Mouse (Mus musculus): ENCODE data around the gene Clip4. TPM values are rescaled to one million over a fixed set of nuclear protein-coding genes. Genes with fewer than 3 reads are reported as not detected.
"Not testable (repeated sequence)": the region's sequence is repeated elsewhere in the genome, so short reads cannot be mapped to it uniquely, and the experiment has no call there.

Gene Clip4
- 5.5 and 5.7 TPM in 2 replicates for polyA plus RNA-seq (2015; fragmentation: Nextera tagmentation; extraction: Ambion mirVana)

DNA sequence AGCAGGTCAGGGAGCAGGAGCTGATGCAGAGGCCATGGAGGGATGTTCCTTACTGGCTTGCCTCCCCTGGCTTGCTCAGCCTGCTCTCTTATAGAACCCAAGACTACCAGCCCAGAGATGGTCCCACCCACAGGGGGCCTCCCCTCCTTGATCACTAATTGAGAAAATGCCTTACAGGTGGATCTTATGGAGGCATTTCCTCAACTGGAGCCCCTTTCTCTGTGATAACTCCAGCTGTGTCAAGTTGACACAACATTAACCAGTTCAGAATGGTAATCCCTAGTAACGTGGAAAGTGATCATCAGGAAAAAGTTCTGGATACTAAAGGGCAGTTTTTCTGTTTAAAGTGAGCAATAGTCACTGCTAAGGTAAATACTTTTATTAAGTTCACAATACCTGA is at the start of gene Clip4:
Clip4 (plus strand) TSS at position 301 of the 400 bp plus-strand sequence.
- H3K9me3 ChIP-seq (replicated peaks); ATAC-seq (replicated peaks; ENCODE audit: low FRiP score); H3K9ac ChIP-seq; H3K27me3 ChIP-seq; H3K4me3 ChIP-seq (replicated peaks); H3K27ac ChIP-seq; H3K4me2 ChIP-seq; H3K36me3 ChIP-seq; H3K4me1 ChIP-seq: not testable (repeated sequence)
- WGBS, result 74% methylated on average over 1 of the region's 1 CpGs

DNA sequence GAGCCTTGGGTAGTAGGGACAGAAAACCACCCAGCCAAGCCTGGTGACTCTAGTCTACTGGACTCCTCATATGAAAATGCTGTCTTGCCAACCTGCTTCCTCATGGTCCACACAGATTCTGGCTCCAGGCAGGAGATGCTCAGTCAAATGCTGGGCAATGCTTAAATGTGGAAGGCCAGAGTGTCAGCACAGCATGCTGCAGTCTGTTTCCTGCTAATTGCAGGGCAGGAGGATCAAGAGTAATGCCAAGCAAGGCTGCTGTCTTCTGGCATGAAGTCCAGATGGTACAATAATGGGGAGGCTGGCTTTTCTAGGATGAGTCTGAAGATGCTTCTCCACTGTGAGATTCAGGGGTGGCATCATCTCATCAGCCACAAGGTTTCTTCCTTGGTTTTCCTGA is 47.8 kb upstream of the Clip4 start:
- Histone ChIP-seq H3K4me1 (peaks cover 4% of the 10 kb centered on the region; the same call in 1 of the 2 replicates), H3K4me2 (no peak overlapping the region), H3K27ac (no peak overlapping the region), H3K9ac (no peak overlapping the region), H3K36me3 (no peaks in the 10 kb centered on the region), H3K9me3 (replicated peaks) (no peaks in the 10 kb centered on the region), H3K4me3 (replicated peaks) (no peak overlapping the region), H3K27me3 (no peaks in the 10 kb centered on the region)
- no peak for ATAC-seq (replicated peaks; ENCODE audit: low FRiP score)

DNA sequence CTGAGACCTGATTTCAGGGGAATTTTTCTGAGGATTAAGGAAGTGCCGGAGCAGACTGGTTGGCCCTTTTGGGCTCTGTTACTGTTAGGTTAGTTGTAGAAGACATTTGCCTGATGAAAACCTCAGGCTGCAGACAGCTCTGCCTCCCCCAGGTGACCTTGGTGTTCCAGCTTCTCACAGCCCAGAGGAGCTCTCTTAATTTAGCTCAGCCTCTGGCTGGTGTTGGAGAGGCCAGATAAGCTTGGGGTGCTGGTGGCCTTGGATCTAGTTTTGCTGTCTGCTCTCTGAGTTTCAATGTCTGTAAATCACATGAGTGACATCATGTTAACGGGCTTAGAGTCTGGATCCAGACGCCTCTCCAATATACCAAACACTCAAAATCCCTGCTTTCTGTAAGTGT is 47.3 kb upstream of the Clip4 start:
- H3K9ac ChIP-seq, result no peak overlapping the region
- H3K9me3 ChIP-seq (replicated peaks), result no peaks in the 10 kb centered on the region
- H3K4me2 ChIP-seq, result no peak overlapping the region
- no peak for ATAC-seq (replicated peaks; ENCODE audit: low FRiP score)
- H3K27me3 ChIP-seq, result no peaks in the 10 kb centered on the region
- H3K36me3 ChIP-seq, result no peaks in the 10 kb centered on the region
- no peak overlapping the region for H3K4me3 ChIP-seq (replicated peaks)
- WGBS, result 35% methylated on average over 3 of the region's 3 CpGs
- no peak overlapping the region for H3K27ac ChIP-seq
- peaks cover 3% of the 10 kb centered on the region; the same call in 1 of the 2 replicates for H3K4me1 ChIP-seq

DNA sequence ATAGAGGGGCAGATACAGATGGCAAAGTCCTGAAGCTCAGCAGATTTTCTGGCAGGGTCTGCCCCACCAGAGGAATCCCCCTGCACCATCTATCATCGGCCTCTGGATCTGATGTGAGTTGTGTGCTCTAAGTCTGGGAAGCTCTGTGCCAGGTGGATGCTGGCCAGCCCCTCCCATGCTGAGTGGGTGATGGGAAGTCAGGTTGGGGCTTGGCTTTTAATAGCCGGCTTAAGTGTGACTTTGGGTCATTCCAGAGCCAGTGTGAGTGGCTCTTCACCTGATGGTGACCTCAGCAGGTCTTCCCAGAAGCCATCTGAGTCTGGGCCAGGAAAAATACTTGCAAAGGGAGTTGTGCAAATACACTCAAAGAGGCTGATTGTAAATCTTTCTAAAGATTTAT is 37.6 kb upstream of the Clip4 start:
- no peaks in the 10 kb centered on the region for H3K27me3 ChIP-seq
- 41% methylated on average over 2 of the region's 2 CpGs for WGBS
- no peaks in the 10 kb centered on the region for H3K36me3 ChIP-seq
- H3K4me2 ChIP-seq, result no peak overlapping the region
- H3K9ac ChIP-seq, result no peak overlapping the region
- no peak overlapping the region for H3K27ac ChIP-seq
- H3K4me1 ChIP-seq, result no peaks in the 10 kb centered on the region
- H3K9me3 ChIP-seq (replicated peaks), result 0 out of 2 replicates have a peak, but pooled peaks cover 4% of the 10 kb centered on the region
- no peak overlapping the region for H3K4me3 ChIP-seq (replicated peaks)
- peak; percentile 58 for ATAC-seq (replicated peaks; ENCODE audit: low FRiP score)

DNA sequence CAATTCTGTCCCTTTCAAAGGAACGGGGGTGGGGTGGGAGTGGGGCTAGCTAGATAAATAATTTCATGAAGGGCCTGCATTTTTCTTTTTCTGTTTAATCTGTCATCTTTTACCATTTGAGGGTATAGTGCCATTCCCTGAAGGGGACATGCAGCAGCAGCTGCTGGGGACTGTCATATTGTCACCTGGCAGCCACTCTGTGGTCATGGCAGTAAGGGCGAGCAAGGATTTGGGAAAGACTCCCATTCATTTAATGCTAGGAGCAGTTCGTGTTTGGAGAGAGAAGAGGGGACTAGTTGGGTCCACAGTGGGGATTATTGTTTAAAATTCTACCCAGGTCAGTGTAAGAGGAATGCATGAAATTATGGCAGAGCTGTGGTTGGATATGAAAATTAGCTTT is 31.8 kb upstream of the Clip4 start:
- Histone ChIP-seq H3K4me3 (replicated peaks) (no peak overlapping the region), H3K4me2 (no peak overlapping the region), H3K36me3 (no peaks in the 10 kb centered on the region), H3K27ac (no peak overlapping the region), H3K27me3 (no peaks in the 10 kb centered on the region), H3K9ac (no peak overlapping the region), H3K9me3 (replicated peaks) (0 out of 2 replicates have a peak, but pooled peaks cover 4% of the 10 kb centered on the region), H3K4me1 (no peaks in the 10 kb centered on the region)
- WGBS, result 70% methylated on average over 3 of the region's 3 CpGs
- ATAC-seq (replicated peaks; ENCODE audit: low FRiP score), result no peak

DNA sequence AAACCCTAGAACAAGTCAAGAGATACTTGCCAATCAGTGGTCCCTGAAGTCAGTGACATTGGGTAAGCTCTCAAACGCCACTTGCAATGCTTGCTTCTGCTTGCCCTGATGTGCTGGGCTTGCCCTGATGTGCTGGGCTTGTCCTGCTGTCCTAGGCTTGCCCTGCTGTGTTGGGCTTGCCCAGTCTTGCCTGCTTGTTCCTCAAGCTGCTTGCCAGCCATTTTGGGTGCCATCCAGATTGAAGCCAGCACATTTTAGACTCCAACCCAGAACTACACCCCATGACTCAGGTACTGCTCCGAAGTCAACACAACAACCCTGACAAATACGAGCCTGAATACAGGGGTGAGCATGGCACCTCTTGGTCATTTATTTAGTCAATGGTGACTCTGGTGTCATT is 26.1 kb upstream of the Clip4 start:
- WGBS, result 80% methylated on average over 3 of the region's 3 CpGs
- Histone ChIP-seq H3K4me3 (replicated peaks) (no peak overlapping the region), H3K4me2 (no peak overlapping the region), H3K9ac (no peak overlapping the region), H3K27me3 (no peaks in the 10 kb centered on the region), H3K9me3 (replicated peaks) (no peaks in the 10 kb centered on the region), H3K27ac (no peak overlapping the region), H3K36me3 (no peaks in the 10 kb centered on the region), H3K4me1 (peaks cover 7% of the 10 kb centered on the region; the same call in 1 of the 2 replicates)
- no peak for ATAC-seq (replicated peaks; ENCODE audit: low FRiP score)

DNA sequence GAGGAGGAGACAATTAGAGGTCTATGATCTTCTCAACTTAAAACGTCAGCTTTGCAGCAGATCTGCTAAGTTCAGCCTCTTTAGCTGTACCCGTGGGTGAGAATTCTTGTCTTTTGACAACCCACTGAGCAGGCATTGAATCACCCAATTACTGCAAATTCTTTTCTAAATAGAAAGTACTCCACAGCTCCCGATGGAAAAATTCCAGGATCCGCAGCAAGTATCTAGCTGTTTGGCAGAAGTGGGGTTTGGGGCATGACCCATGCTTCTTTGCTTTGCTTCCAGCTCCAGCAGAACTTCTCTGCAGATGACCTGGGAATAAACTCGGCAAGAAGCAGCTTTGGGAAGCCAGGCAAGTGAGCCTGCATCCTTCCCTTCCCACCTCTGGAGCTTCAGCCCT is 25.3 kb upstream of the Clip4 start:
- H3K4me2 ChIP-seq, result no peak overlapping the region
- H3K9ac ChIP-seq, result no peak overlapping the region
- H3K27ac ChIP-seq, result peak overlapping the region; percentile 22; the same call in 1 of the 2 replicates
- H3K4me1 ChIP-seq, result peaks cover 12% of the 10 kb centered on the region; the same call in 1 of the 2 replicates
- no peaks in the 10 kb centered on the region for H3K27me3 ChIP-seq
- H3K36me3 ChIP-seq, result no peaks in the 10 kb centered on the region
- H3K4me3 ChIP-seq (replicated peaks), result no peak overlapping the region
- no peak for ATAC-seq (replicated peaks; ENCODE audit: low FRiP score)
- no peaks in the 10 kb centered on the region for H3K9me3 ChIP-seq (replicated peaks)
- 35% methylated on average over 5 of the region's 5 CpGs for WGBS

DNA sequence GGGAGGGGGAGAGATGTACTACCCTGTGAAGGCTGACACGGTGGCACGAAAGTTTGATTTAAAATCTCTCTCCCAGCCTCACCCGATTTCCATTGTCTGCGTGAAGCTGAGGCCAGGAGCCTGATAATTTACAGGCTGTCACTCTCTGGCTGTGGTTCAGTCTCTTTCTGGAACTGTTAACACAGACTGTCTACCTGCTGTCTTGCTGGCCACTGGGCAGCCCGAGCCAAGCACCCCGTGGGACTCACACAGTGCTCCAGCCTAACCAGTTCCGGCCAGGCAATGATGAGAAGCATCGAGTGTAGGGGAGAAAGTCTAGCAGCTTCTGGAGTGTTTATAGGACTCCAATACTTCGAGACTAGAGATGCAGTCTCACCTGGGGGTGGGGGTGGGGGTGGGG is 22.2 kb upstream of the Clip4 start:
- Histone ChIP-seq H3K4me1 (peaks cover 17% of the 10 kb centered on the region; the same call in 1 of the 2 replicates), H3K4me2 (no peak overlapping the region), H3K27me3 (no peaks in the 10 kb centered on the region), H3K4me3 (replicated peaks) (no peak overlapping the region), H3K9ac (no peak overlapping the region), H3K9me3 (replicated peaks) (no peaks in the 10 kb centered on the region), H3K27ac (no peak overlapping the region), H3K36me3 (no peaks in the 10 kb centered on the region)
- no peak for ATAC-seq (replicated peaks; ENCODE audit: low FRiP score)
- 44% methylated on average over 9 of the region's 9 CpGs for WGBS

DNA sequence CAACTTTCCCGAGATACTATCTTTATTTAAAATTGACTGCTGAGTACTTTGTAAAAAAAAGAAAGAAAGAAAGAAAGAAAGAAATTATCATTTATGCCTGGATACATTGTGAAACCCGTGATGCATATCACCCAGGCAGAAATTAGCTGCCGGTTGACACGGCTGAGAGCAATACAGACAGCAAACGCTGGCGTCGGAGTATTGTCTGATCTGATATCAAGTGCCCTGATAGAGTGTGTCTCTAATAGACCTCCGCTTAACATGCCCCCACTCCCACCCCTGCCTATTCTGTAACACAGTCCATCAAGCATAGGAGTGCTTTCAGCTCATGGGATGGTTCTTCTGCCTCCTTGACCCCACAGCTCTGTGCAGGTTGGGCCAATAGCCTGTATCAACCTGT is 20.7 kb upstream of the Clip4 start:
- Histone ChIP-seq H3K27me3 (no peaks in the 10 kb centered on the region), H3K36me3 (no peaks in the 10 kb centered on the region), H3K27ac (no peak overlapping the region), H3K4me2 (no peak overlapping the region), H3K9me3 (replicated peaks) (no peaks in the 10 kb centered on the region), H3K4me1 (peaks cover 17% of the 10 kb centered on the region; the same call in 1 of the 2 replicates), H3K4me3 (replicated peaks) (no peak overlapping the region), H3K9ac (no peak overlapping the region)
- whole genome bisulfite sequencing, result 62% methylated on average over 8 of the region's 8 CpGs
- ATAC-seq (replicated peaks; ENCODE audit: low FRiP score), result 0 out of 2 replicates have a peak, but pooled peaks have one; percentile 31

DNA sequence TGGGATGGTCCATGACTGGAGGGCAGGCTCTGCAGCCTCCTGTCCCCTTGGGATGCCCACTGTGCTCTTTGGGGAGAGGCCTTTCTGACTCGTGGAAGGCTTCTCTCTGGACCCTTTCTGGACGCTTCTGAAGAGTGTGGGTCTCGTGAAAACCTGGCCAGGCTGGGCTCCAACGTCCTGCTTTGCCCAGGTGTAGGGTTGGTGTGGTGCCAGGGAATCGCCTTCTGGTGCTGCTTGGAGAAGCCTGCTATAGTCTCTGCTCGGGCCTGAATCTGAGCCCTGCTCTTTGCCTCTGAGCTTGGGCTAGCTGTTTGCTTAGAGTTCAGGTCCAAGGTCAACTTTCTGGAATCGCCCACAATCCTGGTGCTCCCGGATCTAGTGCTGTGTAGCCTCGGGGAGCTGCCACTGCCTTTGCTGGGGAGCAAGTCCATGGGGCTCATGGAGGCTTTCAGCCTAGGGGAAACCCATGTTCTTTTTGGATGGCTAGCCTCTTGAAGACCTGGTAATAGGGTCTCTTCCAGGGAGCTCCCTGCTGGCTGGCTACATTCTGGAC is 18.6 kb upstream of the Clip4 start:
- Histone ChIP-seq H3K9me3 (replicated peaks) (no peaks in the 10 kb centered on the region), H3K4me1 (peaks cover 12% of the 10 kb centered on the region; the same call in 1 of the 2 replicates), H3K4me2 (no peak overlapping the region), H3K9ac (no peak overlapping the region), H3K27me3 (no peaks in the 10 kb centered on the region), H3K36me3 (no peaks in the 10 kb centered on the region), H3K27ac (no peak overlapping the region), H3K4me3 (replicated peaks) (no peak overlapping the region)
- 75% methylated on average over 9 of the region's 9 CpGs for WGBS
- no peak for ATAC-seq (replicated peaks; ENCODE audit: low FRiP score)

DNA sequence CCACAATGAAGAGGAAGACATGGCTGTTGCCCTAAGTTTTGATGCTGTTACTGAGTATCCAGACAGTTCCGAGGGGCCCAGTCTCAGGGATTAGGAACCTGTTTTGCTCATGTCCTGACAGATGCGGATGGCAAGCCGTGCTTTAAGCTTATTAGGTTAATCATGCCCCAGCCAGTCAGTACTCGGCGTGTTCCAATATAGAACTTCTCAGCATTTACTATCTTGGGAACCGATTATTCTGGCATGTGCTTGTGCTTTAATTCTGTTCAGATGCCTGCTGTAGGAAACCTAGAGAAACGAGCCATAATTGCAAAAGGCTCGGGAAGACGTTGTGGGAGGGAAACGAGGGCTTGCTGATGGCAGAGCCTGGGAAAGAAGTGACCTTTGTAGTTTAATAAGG is 15.4 kb upstream of the Clip4 start, which contains the start of gene Pcare:
Pcare (minus strand) TSS at position 64 of the 400 bp plus-strand sequence.
- Histone ChIP-seq H3K4me3 (replicated peaks) (no peak within 1 kb of the TSS), H3K4me2 (no peak within 1 kb of the TSS), H3K4me1 (peaks cover 6% of the 10 kb centered on the region; the same call in 1 of the 2 replicates), H3K27me3 (no peaks in the 10 kb centered on the region), H3K27ac (no peak within 1 kb of the TSS), H3K9ac (no peak within 1 kb of the TSS), H3K36me3 (no peaks in the 10 kb centered on the region), H3K9me3 (replicated peaks) (no peaks in the 10 kb centered on the region)
- no peak for ATAC-seq (replicated peaks; ENCODE audit: low FRiP score)
- 63% methylated on average over 10 of the region's 10 CpGs for WGBS

DNA sequence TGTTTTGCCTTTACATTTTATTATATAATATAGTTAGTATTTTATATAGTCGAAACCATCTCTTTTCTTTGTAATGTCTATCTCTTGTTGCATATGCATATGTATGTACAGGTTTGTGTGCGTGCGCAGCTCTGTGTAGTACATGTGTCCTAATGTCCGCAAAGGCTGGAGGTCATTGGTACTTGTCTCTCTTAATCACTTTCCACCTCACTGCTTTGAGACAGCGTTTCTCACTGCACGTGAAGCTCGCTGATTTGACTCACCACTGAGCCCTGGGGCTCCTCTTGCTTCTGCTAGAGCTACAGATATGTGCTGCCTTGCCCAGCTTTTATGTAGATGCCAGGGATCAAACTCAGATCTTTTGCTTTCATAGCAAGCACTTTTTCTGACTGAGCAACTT is 7.7 kb upstream of the Clip4 start:
- Histone ChIP-seq H3K9me3 (replicated peaks) (peaks cover 3% of the 10 kb centered on the region; the same call in 1 of the 2 replicates), H3K4me1 (no peaks in the 10 kb centered on the region), H3K36me3 (no peaks in the 10 kb centered on the region), H3K27me3 (no peaks in the 10 kb centered on the region), H3K4me3 (replicated peaks) (no peak overlapping the region), H3K9ac (no peak overlapping the region), H3K4me2 (no peak overlapping the region), H3K27ac (no peak overlapping the region)
- 65% methylated on average over 7 of the region's 7 CpGs for WGBS
- ATAC-seq (replicated peaks; ENCODE audit: low FRiP score), result no peak

DNA sequence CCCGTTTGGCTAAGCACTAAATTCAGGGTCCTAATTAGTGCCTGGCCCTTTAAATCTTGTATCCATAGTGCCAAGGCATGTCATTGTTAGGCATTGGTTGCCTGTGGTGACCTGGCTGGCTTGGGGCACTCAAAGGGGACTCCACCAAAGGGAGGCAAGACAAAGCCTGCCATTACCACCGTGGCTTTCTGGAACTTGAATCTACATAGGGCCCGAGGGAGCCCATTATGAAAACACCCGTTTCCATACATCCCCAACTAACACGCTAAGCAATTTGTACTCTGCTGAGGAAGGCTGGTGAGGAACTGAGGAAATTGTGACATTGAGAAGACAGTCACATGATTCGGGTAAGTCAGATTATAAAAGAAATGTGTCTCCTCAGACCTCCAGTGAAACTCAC is 1.3 kb downstream of the Clip4 start:
- Histone ChIP-seq H3K27ac (no peak overlapping the region), H3K9me3 (replicated peaks) (no peaks in the 10 kb centered on the region), H3K4me1 (no peaks in the 10 kb centered on the region), H3K4me2 (no peak overlapping the region), H3K9ac (no peak overlapping the region), H3K27me3 (no peaks in the 10 kb centered on the region), H3K4me3 (replicated peaks) (no peak overlapping the region), H3K36me3 (no peaks in the 10 kb centered on the region)
- WGBS, result 43% methylated on average over 6 of the region's 6 CpGs
- no peak for ATAC-seq (replicated peaks; ENCODE audit: low FRiP score)

All from kidney, embryonic 15.5 days (tissue).